Comparison of ENCODE assay signal across 28 mouse cellular contexts in the genomic region with DNA sequence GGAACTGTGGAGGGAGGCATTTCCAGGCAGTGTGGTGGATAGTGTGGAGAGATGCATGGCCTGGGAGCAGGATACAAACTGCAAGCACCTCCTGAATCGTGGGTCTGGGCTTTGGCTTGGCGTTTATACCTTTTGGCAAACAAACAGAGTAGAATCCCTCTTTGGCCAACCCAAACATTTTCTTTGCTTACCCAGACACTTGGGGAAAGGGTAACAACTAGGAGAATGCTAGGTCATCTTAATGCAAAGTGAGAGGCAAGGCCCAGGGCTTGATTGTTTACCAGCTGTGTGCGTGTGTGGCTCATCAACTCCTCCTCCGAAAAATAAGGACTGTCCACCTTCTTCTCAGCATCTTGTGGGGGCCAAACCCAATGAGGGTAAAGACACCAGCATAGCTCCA.
"Had no signal": no experiment of that assay in that cellular context is flagged by ENCODE, and none has a peak within 500 bp of the region (broad histone marks: within the 10 kb centered on the region; RNA-seq: fewer than 3 reads in every experiment).

No protein-coding gene starts in this region.

- H3K27ac ChIP-seq: embryonic facial prominence, embryonic 10.5 days; embryonic facial prominence, embryonic 12.5 days; embryonic facial prominence, embryonic 13.5 days; embryonic facial prominence, embryonic 15.5 days; forebrain, embryonic 10.5 days; forebrain, embryonic 12.5 days; forebrain, embryonic 13.5 days; forebrain, embryonic 15.5 days; gastrocnemius, adult 2 months; heart, adult 2 months had no signal

- H3K36me3 ChIP-seq: embryonic facial prominence, embryonic 10.5 days; embryonic facial prominence, embryonic 12.5 days; embryonic facial prominence, embryonic 13.5 days; embryonic facial prominence, embryonic 15.5 days; forebrain, embryonic 10.5 days; forebrain, embryonic 12.5 days; forebrain, embryonic 15.5 days had no signal

- H3K27me3 ChIP-seq: embryonic facial prominence, embryonic 12.5 days; embryonic facial prominence, embryonic 13.5 days; embryonic facial prominence, embryonic 15.5 days; forebrain, embryonic 12.5 days; forebrain, embryonic 13.5 days; forebrain, embryonic 15.5 days had no signal

- H3K4me3 ChIP-seq: embryonic facial prominence, embryonic 10.5 days; embryonic facial prominence, embryonic 12.5 days; embryonic facial prominence, embryonic 13.5 days; embryonic facial prominence, embryonic 15.5 days; erythroblast, embryonic 14.5 days; forebrain, embryonic 10.5 days; forebrain, embryonic 12.5 days; forebrain, embryonic 13.5 days; forebrain, embryonic 15.5 days; gastrocnemius, adult 2 months; heart, adult 2 months had no signal

- H3K9me3 ChIP-seq: embryonic facial prominence, embryonic 10.5 days; embryonic facial prominence, embryonic 12.5 days; embryonic facial prominence, embryonic 13.5 days; embryonic facial prominence, embryonic 15.5 days; forebrain, embryonic 10.5 days; forebrain, embryonic 12.5 days; forebrain, embryonic 13.5 days; forebrain, embryonic 15.5 days had no signal

- H3K9ac ChIP-seq: embryonic facial prominence, embryonic 12.5 days; embryonic facial prominence, embryonic 13.5 days; embryonic facial prominence, embryonic 15.5 days; forebrain, embryonic 12.5 days; forebrain, embryonic 13.5 days; forebrain, embryonic 15.5 days; forebrain, postnatal 0 days had no signal

- ATAC-seq: forebrain, embryonic 13.5 days; forebrain, embryonic 14.5 days; forebrain, embryonic 15.5 days; forebrain, embryonic 16.5 days; forebrain, postnatal 0 days had no signal

- H3K4me2 ChIP-seq: embryonic facial prominence, embryonic 12.5 days; embryonic facial prominence, embryonic 13.5 days; embryonic facial prominence, embryonic 15.5 days; forebrain, embryonic 12.5 days; forebrain, embryonic 13.5 days; forebrain, embryonic 15.5 days had no signal

- DNase-seq: cerebellum, adult 8-10 months; cerebellum, adult 9-10 months; cerebellum, adult 9-11 months; cerebellum, postnatal 10 days; cerebellum, postnatal 14 days; cerebellum, postnatal 25 days; cerebellum, postnatal 36 days; embryo, embryonic 11 days; forebrain, postnatal 0 days; gastrocnemius, adult 2 months; gastrocnemius, postnatal 10 days; gastrocnemius, postnatal 14 days; gastrocnemius, postnatal 25 days; gastrocnemius, postnatal 36 days; heart, adult 11 months; heart, adult 18-20 months; heart, adult 2 months had no signal
